Comparison of ENCODE assay signal across 19 mouse cellular contexts in the genomic region with DNA sequence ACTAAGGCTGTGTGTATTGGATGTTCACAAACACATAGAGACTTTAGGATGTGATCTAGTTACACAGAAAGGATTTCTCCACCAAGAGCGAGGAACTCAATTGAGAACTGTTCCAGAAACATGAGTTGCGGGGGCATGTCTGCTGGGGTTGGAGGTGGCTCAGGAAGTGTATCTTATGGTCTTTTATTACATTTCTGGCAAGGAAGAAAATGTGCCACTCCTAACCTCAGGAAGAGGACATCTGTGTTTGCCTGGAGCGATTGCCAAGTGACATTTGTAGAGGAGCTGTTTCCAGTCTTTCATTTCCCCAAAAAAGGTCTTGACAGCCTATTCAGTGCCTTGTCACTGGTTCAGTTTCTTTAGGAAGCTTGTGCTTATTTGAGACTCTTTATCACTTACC.
"Had no signal": no experiment of that assay in that cellular context is flagged by ENCODE, and none has a peak within 500 bp of the region (broad histone marks: within the 10 kb centered on the region; RNA-seq: fewer than 3 reads in every experiment).

No protein-coding gene starts in this region.

- H3K4me3 ChIP-seq: left cerebral cortex, adult 2 months; liver, embryonic 13.5 days; neural tube, embryonic 12.5 days; neural tube, embryonic 15.5 days; stomach, embryonic 15.5 days had no signal

- H3K36me3 ChIP-seq: liver, embryonic 13.5 days; neural tube, embryonic 12.5 days; neural tube, embryonic 15.5 days; stomach, embryonic 15.5 days had no signal

- H3K9ac ChIP-seq: liver, embryonic 13.5 days; neural tube, embryonic 12.5 days; neural tube, embryonic 15.5 days; stomach, embryonic 15.5 days had no signal

- ATAC-seq: intestine, postnatal 0 days had no signal

- H3K27ac ChIP-seq: left cerebral cortex, adult 2 months; liver, embryonic 13.5 days; neural tube, embryonic 12.5 days; neural tube, embryonic 15.5 days; stomach, embryonic 15.5 days had no signal

- H3K4me2 ChIP-seq: liver, embryonic 13.5 days; midbrain, embryonic 11.5 days; neural tube, embryonic 12.5 days; neural tube, embryonic 15.5 days; stomach, embryonic 15.5 days had no signal

- DNase-seq: kidney, adult 2 months; kidney, postnatal 10 days; kidney, postnatal 4 days; liver, embryonic 13.5 days; lung, adult 2 months; lung, postnatal 14 days; lung, postnatal 4 days; midbrain, embryonic 14.5 days; retina, postnatal 1 day; right cerebral cortex, postnatal 25 days; spleen, adult 18-20 months; thymus, adult 18-20 months; thymus, postnatal 36 days had no signal

- H3K4me1 ChIP-seq: liver, embryonic 13.5 days; neural tube, embryonic 12.5 days; neural tube, embryonic 15.5 days; stomach, embryonic 15.5 days had no signal

- H3K9me3 ChIP-seq: liver, embryonic 13.5 days; neural tube, embryonic 12.5 days; neural tube, embryonic 15.5 days; stomach, embryonic 15.5 days had no signal

- H3K27me3 ChIP-seq: liver, embryonic 13.5 days; neural tube, embryonic 12.5 days; neural tube, embryonic 15.5 days; stomach, embryonic 15.5 days had no signal
